Mouse (Mus musculus): ENCODE data around the gene Prlhr. TPM values are rescaled to one million over a fixed set of nuclear protein-coding genes. Genes with fewer than 3 reads are reported as not detected.

Gene Prlhr
- polyA plus RNA-seq, 1 experiment from 2014 or later = not detected

DNA sequence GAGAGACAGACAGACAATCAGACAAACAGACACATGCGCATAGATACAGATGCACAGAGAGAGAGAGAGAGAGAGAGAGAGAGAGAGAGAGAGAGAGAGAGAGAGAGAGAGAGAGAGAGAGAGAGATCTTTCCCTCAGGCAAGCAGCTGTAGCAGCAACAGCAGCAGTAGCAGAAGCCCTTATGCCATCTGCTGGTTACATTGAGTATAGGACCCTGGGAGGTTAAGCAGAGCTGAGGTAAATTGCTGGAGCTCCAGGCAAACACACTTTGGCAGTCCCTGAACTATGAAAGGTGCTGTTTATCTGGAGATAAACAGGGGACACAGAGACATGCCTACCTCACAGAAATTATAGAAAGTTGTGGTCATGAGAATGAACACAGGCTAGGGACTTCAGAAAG, 50.5 kb downstream of the Prlhr start:
- Histone ChIP-seq H3K36me3 (no peaks in the 10 kb centered on the region), H3K4me1 (no peaks in the 10 kb centered on the region), H3K9me3 (no peaks in the 10 kb centered on the region), H3K4me2 (replicated peaks) (no peak overlapping the region), H3K27me3 (replicated peaks) (no peaks in the 10 kb centered on the region), H3K9ac (no peak overlapping the region), H3K27ac (no peak overlapping the region), H3K4me3 (no peak overlapping the region)
- WGBS = 50% methylated on average over 1 of the region's 1 CpGs
- no peak for ATAC-seq (ENCODE audit: low FRiP score, low read depth)

Other genes starting within 250 kb of the Prlhr start
- gene Fam204a, start 241.6 kb downstream of the Prlhr start, polyA plus RNA-seq (2016; fragmentation: Nextera tagmentation; extraction: Ambion mirVana) = 72.1 and 79.1 TPM in 2 replicates
- gene Cacul1, start 112.7 kb upstream of the Prlhr start, polyA plus RNA-seq (2016; fragmentation: Nextera tagmentation; extraction: Ambion mirVana) = 38.7 and 39.9 TPM in 2 replicates

All from neural tube, embryonic 12.5 days (tissue).